14 mouse cellular contexts compared by ENCODE assay signal in the genomic region with DNA sequence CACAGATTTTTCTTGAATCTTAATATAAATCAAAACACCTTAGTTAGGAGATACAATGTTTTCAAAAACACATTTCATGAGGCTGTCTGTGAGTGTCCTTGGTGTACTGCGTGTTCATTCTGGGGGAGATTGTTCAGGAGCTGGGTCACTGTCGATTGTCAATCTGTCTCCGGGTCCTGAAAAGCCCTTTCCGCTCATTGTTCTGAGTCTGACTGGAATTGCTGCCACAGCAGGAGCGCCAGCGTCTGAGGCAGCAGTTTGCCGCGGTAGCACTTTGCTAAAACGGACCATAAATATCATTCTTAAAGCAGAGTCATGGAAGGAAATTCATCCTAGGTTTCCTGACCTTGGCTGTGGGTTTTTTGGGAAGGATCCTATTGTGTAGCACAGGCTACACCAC. TPM values are rescaled to one million over a fixed set of nuclear protein-coding genes. Genes with fewer than 3 reads are reported as not detected.
DNase-seq lines count a peak whose midpoint lies in the region; ATAC-seq and TF ChIP-seq lines count a peak whose summit lies in the region.
"Had no signal": no experiment of that assay in that cellular context is flagged by ENCODE, and none has a peak within 500 bp of the region (broad histone marks: within the 10 kb centered on the region; RNA-seq: fewer than 3 reads in every experiment).

No protein-coding gene starts in this region.

- H3K27me3 ChIP-seq in heart, embryonic 14.5 days (ENCODE audit: control insufficient read depth, insufficient read depth, low read length) = no peaks in the 10 kb centered on the region
- H3K27me3 ChIP-seq: hindbrain, embryonic 15.5 days had no signal

- no peak overlapping the region for H3K4me3 ChIP-seq in left cerebral cortex, adult 2 months
- no peak overlapping the region for H3K4me3 ChIP-seq in heart, embryonic 14.5 days (ENCODE audit: control insufficient read depth in 1 of 2, insufficient read depth in 1 of 2, low read depth in 1 of 2, low read length in 2 of 2)
- H3K4me3 ChIP-seq: hindbrain, embryonic 15.5 days had no signal

- H3K9ac ChIP-seq in heart, embryonic 14.5 days (ENCODE audit: low read length) = no peak overlapping the region
- H3K9ac ChIP-seq: hindbrain, embryonic 15.5 days had no signal

- no peak for ATAC-seq in heart, embryonic 14.5 days (ENCODE audit: insufficient number of reproducible peaks, insufficient read depth, low FRiP score, low read depth)

- H3K4me2 ChIP-seq in heart, embryonic 14.5 days (ENCODE audit: low read length) = no peak overlapping the region
- H3K4me2 ChIP-seq: hindbrain, embryonic 15.5 days had no signal

- TF ChIP-seq CTCF in left cerebral cortex, adult 2 months (IDR thresholded peaks at IDR 0.05) = no peak

- peaks cover 0 to 6% of the 10 kb centered on the region in 2 experiments; a peak in 1 of 4 replicates for H3K4me1 ChIP-seq in heart, embryonic 14.5 days (ENCODE audit: control insufficient read depth in 2 of 2, insufficient read depth in 2 of 2, low read length in 2 of 2)

- H3K27ac ChIP-seq in left cerebral cortex, adult 2 months = peak overlapping the region; percentile 67
- H3K27ac ChIP-seq in heart, embryonic 14.5 days (replicated peaks in 1 of 2; ENCODE audit: control insufficient read depth in 1 of 2, insufficient read depth in 1 of 2, low read depth in 2 of 2, low read length in 2 of 2) = peak overlapping the region; percentile 62; a peak in 3 of 4 replicates
- H3K27ac ChIP-seq: hindbrain, embryonic 15.5 days had no signal

- peak; percentile 28 for DNase-seq in adrenal gland, adult 2 months
- no peak for DNase-seq in adrenal gland, postnatal 10 days
- DNase-seq in left cerebral cortex, adult 2 months (ENCODE audit: extremely low spot score in 1 of 2, low spot score in 2 of 2) = no peak
- DNase-seq in left cerebral cortex, postnatal 36 days (ENCODE audit: low spot score in 2 of 2) = no peak
- peak; percentile 66 for DNase-seq in kidney, postnatal 14 days
- DNase-seq in MN1 (ENCODE audit: low spot score) = no peak
- DNase-seq in layer of hippocampus, adult 18-20 months (ENCODE audit: low spot score in 2 of 2) = no peak
- DNase-seq: lung, adult 18-20 months; thymus, postnatal 4 days had no signal

- H3K36me3 ChIP-seq in heart, embryonic 14.5 days (ENCODE audit: control insufficient read depth, insufficient read depth, low read length) = no peaks in the 10 kb centered on the region
- H3K36me3 ChIP-seq: hindbrain, embryonic 15.5 days had no signal

- WGBS in heart, embryonic 14.5 days = 36% methylated on average over 9 of the region's 9 CpGs

- no peaks in the 10 kb centered on the region for H3K9me3 ChIP-seq in heart, embryonic 14.5 days (ENCODE audit: control insufficient read depth, low read length)
- H3K9me3 ChIP-seq: hindbrain, embryonic 15.5 days had no signal

- intact Hi-C loops in left cerebral cortex, adult 2 months (cut with DNase I) = no loop called here
- intact Hi-C loops in left cerebral cortex, postnatal 36 days (cut with DNase I) = no loop called here

RNA-seq across cellular contexts. Expression of gene Krt24, which starts 19.3 kb away (rescaled TPM):
- total RNA-seq in adrenal gland, adult 2 months (2021) = not detected
- polyA plus RNA-seq in adrenal gland, adult 2 months (2012; rRNA removed) = not detected in 2 replicates
- total RNA-seq in adrenal gland, postnatal 10 days (2021) = not detected
- not detected for total RNA-seq in left cerebral cortex, adult 2 months (2021)
- not detected for total RNA-seq in left cerebral cortex, postnatal 36 days (2021)
- not detected in 2 replicates for polyA plus RNA-seq in heart, embryonic 14.5 days (2014; fragmentation: Nextera tagmentation; extraction: Ambion mirVana)
- total RNA-seq in layer of hippocampus, adult 18-20 months (2021) = not detected
- total RNA-seq: ES-E14; left cerebral cortex, adult 18-20 months; midbrain, postnatal 0 days had no signal

RNA-seq across cellular contexts. Expression of gene Krt222, which starts 21.9 kb away (rescaled TPM):
- 1 to 10 TPM; 1.4 to 2.2 TPM for total RNA-seq in adrenal gland, adult 2 months (2021)
- polyA plus RNA-seq in adrenal gland, adult 2 months (2012; rRNA removed) = 0.07 and 0.09 TPM in 2 replicates
- total RNA-seq in adrenal gland, postnatal 10 days (2021) = 1 to 10 TPM; 1.8 to 3.3 TPM
- total RNA-seq in left cerebral cortex, adult 2 months (2021) = 10 to 100 TPM; 31.1 to 32.0 TPM
- 10 to 100 TPM; 31.2 to 37.7 TPM for total RNA-seq in left cerebral cortex, postnatal 36 days (2021)
- polyA plus RNA-seq in heart, embryonic 14.5 days (2014; fragmentation: Nextera tagmentation; extraction: Ambion mirVana) = 3.0 and 3.4 TPM in 2 replicates
- 10 to 100 TPM; 22.1 to 24.5 TPM for total RNA-seq in layer of hippocampus, adult 18-20 months (2021)

RNA-seq across cellular contexts. Expression of gene Smarce1, which starts 35.0 kb away (rescaled TPM):
- 10 to 100 TPM; 49.9 to 54.4 TPM for total RNA-seq in adrenal gland, adult 2 months (2021)
- polyA plus RNA-seq in adrenal gland, adult 2 months (2012; rRNA removed) = 10.0 and 10.3 TPM in 2 replicates
- 10 to 100 TPM; 53.6 to 64.9 TPM for total RNA-seq in adrenal gland, postnatal 10 days (2021)
- 10 to 100 TPM; 60.1 to 61.1 TPM for total RNA-seq in left cerebral cortex, adult 2 months (2021)
- 10 to 100 TPM; 53.0 to 65.2 TPM for total RNA-seq in left cerebral cortex, postnatal 36 days (2021)
- polyA plus RNA-seq in heart, embryonic 14.5 days (2014; fragmentation: Nextera tagmentation; extraction: Ambion mirVana) = 93.5 and 104 TPM in 2 replicates
- total RNA-seq in layer of hippocampus, adult 18-20 months (2021) = 10 to 100 TPM; 54.5 to 55.7 TPM

RNA-seq across cellular contexts. Expression of gene Krt25, which starts 57.0 kb away (rescaled TPM):
- not detected for total RNA-seq in adrenal gland, adult 2 months (2021)
- polyA plus RNA-seq in adrenal gland, adult 2 months (2012; rRNA removed) = not detected in 2 replicates
- total RNA-seq in adrenal gland, postnatal 10 days (2021) = under 1 TPM in 1 of 2 experiments, not detected in 1; 0.18 TPM
- not detected for total RNA-seq in left cerebral cortex, adult 2 months (2021)
- total RNA-seq in left cerebral cortex, postnatal 36 days (2021) = not detected
- polyA plus RNA-seq in heart, embryonic 14.5 days (2014; fragmentation: Nextera tagmentation; extraction: Ambion mirVana) = not detected in 2 replicates
- not detected for total RNA-seq in layer of hippocampus, adult 18-20 months (2021)
- total RNA-seq: ES-E14; left cerebral cortex, adult 18-20 months had no signal

Comparison
In these comparisons a context has a peak if more than half of its experiments do, and no peak if none do; other contexts are left out.
1. DNase-seq: peak in adrenal gland, adult 2 months (single experiment) and kidney, postnatal 14 days (single experiment); none in adrenal gland, postnatal 10 days (single experiment), left cerebral cortex, adult 2 months (0 of 2), left cerebral cortex, postnatal 36 days (0 of 2), MN1 (single experiment) and layer of hippocampus, adult 18-20 months (0 of 2).
2. RNA of gene Krt222, which starts 21.9 kb away (total RNA-seq): 31.2 to 37.7 TPM in left cerebral cortex, postnatal 36 days, 31.1 to 32.0 TPM in left cerebral cortex, adult 2 months and 22.1 to 24.5 TPM in layer of hippocampus, adult 18-20 months; 1.8 to 3.3 TPM in adrenal gland, postnatal 10 days and 1.4 to 2.2 TPM in adrenal gland, adult 2 months; every median in the first group is over 4 times any median in the second.